Mouse (Mus musculus) WW6 (cell line): ENCODE measurements around the gene Kmt2a.
"Not testable (repeated sequence)": the region's sequence is repeated elsewhere in the genome, so short reads cannot be mapped to it uniquely, and the experiment has no call there.

Experiments used
- DNase-seq: peaks from one replicate; pipeline ENCODE4 v3.0.0-alpha.2; 2013; ENCODE audit warnings: low read depth, low spot score

The Kmt2a gene

GRCm38 (mm10) chr9:44819920-44820827 lies 60.9 kb downstream of the Kmt2a start:
- DNase-seq = no peak

GRCm38 (mm10) chr9:44817522-44817921 lies 63.6 kb downstream of the Kmt2a start:
- no peak for DNase-seq

GRCm38 (mm10) chr9:44814179-44814578 lies 66.9 kb downstream of the Kmt2a start:
- no peak for DNase-seq

- no peak for DNase-seq
These were observed 70.8 kb downstream of the Kmt2a start for GRCm38 (mm10) chr9:44810316-44810715.

- DNase-seq = no peak
These were observed 73.3 kb downstream of the Kmt2a start for GRCm38 (mm10) chr9:44807778-44808177.

GRCm38 (mm10) chr9:44807141-44807540 lies 74.0 kb downstream of the Kmt2a start:
- DNase-seq = no peak

- DNase-seq = no peak
These were observed 75.6 kb downstream of the Kmt2a start for GRCm38 (mm10) chr9:44805536-44805935.

GRCm38 (mm10) chr9:44804678-44805077 lies 76.4 kb downstream of the Kmt2a start:
- DNase-seq = no peak

- DNase-seq = no peak
These were observed 78.2 kb downstream of the Kmt2a start, which contains the start of gene Ttc36 for GRCm38 (mm10) chr9:44802808-44803450. Ttc36 (minus strand) TSS chr9:44803072.

GRCm38 (mm10) chr9:44801669-44802068 lies 79.4 kb downstream of the Kmt2a start:
- DNase-seq = no peak

- DNase-seq = no peak
These were observed 81.2 kb downstream of the Kmt2a start for GRCm38 (mm10) chr9:44799958-44800324.

- DNase-seq = peak; percentile 40
These were observed 81.8 kb downstream of the Kmt2a start, which contains the start of gene Tmem25 for GRCm38 (mm10) chr9:44799102-44799957. Tmem25 (minus strand) TSS chr9:44799307.

GRCm38 (mm10) chr9:44798298-44798697 lies 82.8 kb downstream of the Kmt2a start:
- DNase-seq = no peak

GRCm38 (mm10) chr9:44792842-44793241 lies 88.3 kb downstream of the Kmt2a start:
- no peak for DNase-seq

- DNase-seq = peak; percentile 89
These were observed 108.1 kb downstream of the Kmt2a start for GRCm38 (mm10) chr9:44772750-44773651.

- no peak for DNase-seq
These were observed 108.7 kb downstream of the Kmt2a start for GRCm38 (mm10) chr9:44772392-44772749.

GRCm38 (mm10) chr9:44771376-44771775 lies 109.7 kb downstream of the Kmt2a start:
- no peak for DNase-seq

- not testable (repeated sequence) for DNase-seq
These were observed 113.1 kb downstream of the Kmt2a start for GRCm38 (mm10) chr9:44768029-44768394.

- DNase-seq = peak; percentile 76
These were observed 113.7 kb downstream of the Kmt2a start, which contains the start of the genes Arcn1 and Ift46 for GRCm38 (mm10) chr9:44767101-44768028. Arcn1 (minus strand) TSS chr9:44767845. Ift46 (plus strand) TSS chr9:44767908.

GRCm38 (mm10) chr9:44760873-44761272 lies 120.2 kb downstream of the Kmt2a start:
- DNase-seq = no peak
